Mouse (Mus musculus) forebrain, embryonic 13.5 days (tissue): Measurements from ENCODE around the gene Olfr1132. TPM values are rescaled to one million over a fixed set of nuclear protein-coding genes. Genes with fewer than 3 reads are reported as not detected.
"Not testable (repeated sequence)": the region's sequence is repeated elsewhere in the genome, so short reads cannot be mapped to it uniquely, and the experiment has no call there.

Experiments used
- ATAC-seq: fragments of 200-750 bp; cut with Nextera tagmentation; 2 replicates; pipeline ENCODE4 v1.8.0; 2017
- H3K27ac ChIP-seq: fragments of 300-500 bp; sonication (generic); 2 replicates; pipeline ENCODE4 v1.5.1; 2015; ENCODE audit warnings: inconsistent platforms, mild to moderate bottlenecking, moderate library complexity
- H3K27me3 ChIP-seq: fragments of 300-500 bp; sonication (generic); 2 replicates; pipeline ENCODE4 v1.6.1; 2015; ENCODE audit warnings: mild to moderate bottlenecking, inconsistent platforms
- H3K36me3 ChIP-seq: fragments of 300-500 bp; sonication (generic); 2 replicates; pipeline ENCODE4 v1.6.1; 2015; ENCODE audit warnings: mild to moderate bottlenecking, inconsistent platforms; ENCODE audit not compliant: poor library complexity, severe bottlenecking
- H3K4me1 ChIP-seq: fragments of 300-500 bp; sonication (generic); 2 replicates; pipeline ENCODE4 v1.6.1; 2015; ENCODE audit warnings: inconsistent platforms
- H3K4me2 ChIP-seq: fragments of 300-500 bp; sonication (generic); 2 replicates; pipeline ENCODE4 v1.6.1; 2015; ENCODE audit warnings: inconsistent platforms, mild to moderate bottlenecking, moderate library complexity
- H3K4me3 ChIP-seq: fragments of 300-500 bp; sonication (generic); 2 replicates; pipeline ENCODE4 v1.5.1; 2015; ENCODE audit warnings: mild to moderate bottlenecking, inconsistent platforms
- H3K9ac ChIP-seq: fragments of 300-500 bp; sonication (generic); 2 replicates; pipeline ENCODE4 v1.6.1; 2015; ENCODE audit warnings: mild to moderate bottlenecking, inconsistent platforms
- H3K9me3 ChIP-seq: fragments of 300-500 bp; sonication (generic); replicated peaks from 2 replicates; pipeline ENCODE4 v1.6.1; 2016; ENCODE audit warnings: inconsistent platforms
- WGBS: fragments of 180-500 bp; shearing (Covaris S2); methylation state at CpG from one replicate; pipeline ENCODE4 v1.1.7; 2015; 5-methylcytosine and 5-hydroxymethylcytosine counted together
- polyA plus RNA-seq: library from polyadenylated mRNA; unstranded; fragments of >200 nt; fragmentation: Nextera tagmentation; extraction: Ambion mirVana; gene quantifications from 2 replicates; pipeline ENCODE4 v1.2.1, GENCODE M21; 2015

The Olfr1132 gene
- not detected in 2 replicates for polyA plus RNA-seq

DNA sequence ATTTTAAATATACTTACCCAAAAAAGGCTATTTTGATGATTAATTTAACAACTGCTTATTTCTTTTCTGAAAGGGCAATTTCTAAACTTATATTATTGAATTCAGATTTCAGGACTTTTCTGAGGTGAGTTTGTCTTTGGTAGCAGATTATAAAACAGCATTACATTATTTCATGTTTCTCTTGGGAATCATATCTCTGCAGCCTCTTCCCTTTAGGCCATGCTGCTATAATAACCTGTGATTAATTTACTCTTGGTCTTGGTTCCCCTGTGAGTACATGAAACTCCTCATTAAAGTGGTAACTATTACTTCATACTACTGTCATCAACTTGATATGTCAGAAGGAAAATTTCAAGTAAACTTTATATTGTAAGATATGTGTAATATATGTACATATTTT is at the start of gene Olfr1132:
TSS of gene Olfr1132 (minus strand) at position 101 of the 400 bp plus-strand sequence.
- H3K9me3 ChIP-seq: no peaks in the 10 kb centered on the region
- H3K9ac ChIP-seq: no peak within 1 kb of the TSS
- no peaks in the 10 kb centered on the region for H3K4me1 ChIP-seq
- no peak for ATAC-seq
- H3K4me2 ChIP-seq: no peak within 1 kb of the TSS
- H3K27ac ChIP-seq: no peak within 1 kb of the TSS
- H3K4me3 ChIP-seq: no peak within 1 kb of the TSS
- H3K36me3 ChIP-seq: no peaks in the 10 kb centered on the region
- no peaks in the 10 kb centered on the region for H3K27me3 ChIP-seq

DNA sequence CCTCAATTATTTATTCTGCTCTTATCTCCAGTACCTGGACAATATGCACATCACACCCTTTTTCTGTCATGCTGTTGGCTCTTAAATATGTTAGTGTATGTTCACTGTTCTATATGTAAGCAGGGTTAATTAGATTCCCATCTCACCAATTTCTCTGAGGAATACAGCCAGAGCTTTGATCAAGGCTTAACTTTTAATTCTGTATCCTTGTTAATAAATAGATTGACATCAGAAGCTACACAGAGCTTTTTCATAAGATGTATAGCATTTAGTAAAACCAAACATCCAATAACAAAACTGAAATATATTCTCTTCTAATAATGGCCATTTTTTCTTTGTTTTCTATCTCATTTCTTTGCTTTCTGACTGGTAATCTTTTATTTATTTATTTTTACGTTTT is 36.2 kb upstream of the Olfr1132 start, which contains the start of gene Olfr1135:
TSS of gene Olfr1135 (minus strand) at position 101 of the 400 bp plus-strand sequence.
- Histone ChIP-seq H3K27ac (no peak within 1 kb of the TSS), H3K4me1 (no peaks in the 10 kb centered on the region), H3K4me3 (no peak within 1 kb of the TSS), H3K4me2 (no peak within 1 kb of the TSS), H3K9ac (no peak within 1 kb of the TSS), H3K27me3 (no peaks in the 10 kb centered on the region), H3K36me3 (no peaks in the 10 kb centered on the region), H3K9me3 (no peaks in the 10 kb centered on the region)
- ATAC-seq: no peak
- 23% methylated on average over 1 of the region's 1 CpGs for WGBS

DNA sequence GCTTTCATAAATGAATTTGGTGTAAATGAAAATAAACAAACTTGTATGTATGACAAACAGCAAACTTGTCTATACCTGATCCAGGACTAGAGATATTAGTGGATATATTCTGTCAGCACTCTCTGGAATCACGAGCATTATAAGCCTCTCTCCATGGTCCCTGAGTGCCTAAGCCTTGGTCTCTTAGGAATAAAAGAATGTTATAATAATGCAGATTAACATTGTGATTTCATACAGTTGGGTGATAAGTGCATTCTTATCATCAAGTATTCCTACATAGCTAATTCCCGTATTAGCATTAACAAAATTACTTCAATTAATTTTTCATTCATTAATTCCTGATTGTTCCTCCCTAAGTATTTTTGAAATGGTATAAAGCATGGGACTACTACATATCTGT is 21.0 kb upstream of the Olfr1132 start, which contains the start of gene Olfr1134:
TSS of gene Olfr1134 (minus strand) at position 101 of the 400 bp plus-strand sequence.
- no peak for ATAC-seq
- no peak within 1 kb of the TSS for H3K27ac ChIP-seq
- no peaks in the 10 kb centered on the region for H3K9me3 ChIP-seq
- no peak within 1 kb of the TSS for H3K9ac ChIP-seq
- no peaks in the 10 kb centered on the region for H3K36me3 ChIP-seq
- H3K4me1 ChIP-seq: no peaks in the 10 kb centered on the region
- no peaks in the 10 kb centered on the region for H3K27me3 ChIP-seq
- no peak within 1 kb of the TSS for H3K4me2 ChIP-seq
- WGBS: 85% methylated on average over 2 of the region's 2 CpGs
- no peak within 1 kb of the TSS for H3K4me3 ChIP-seq

DNA sequence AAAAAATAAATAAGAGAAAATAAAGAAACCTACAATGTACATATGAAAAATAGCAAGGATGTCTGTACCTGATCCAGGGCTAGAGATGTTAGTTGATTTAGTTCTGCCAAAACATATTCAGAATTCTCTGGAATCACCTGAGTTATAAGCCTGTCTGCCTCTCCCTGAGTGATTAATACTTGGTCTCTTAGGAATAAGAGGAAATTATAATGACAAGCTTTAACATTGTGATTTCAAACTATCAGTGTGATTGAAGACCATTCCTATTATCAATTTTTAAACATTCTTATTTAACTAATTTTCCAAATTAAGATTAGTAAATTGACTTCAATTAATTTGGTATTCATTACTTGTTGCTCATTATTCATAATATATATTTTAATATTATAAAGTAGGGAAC is 9.9 kb upstream of the Olfr1132 start, which contains the start of gene Olfr1133:
TSS of gene Olfr1133 (minus strand) at position 101 of the 400 bp plus-strand sequence.
- Histone ChIP-seq H3K9me3 (no peaks in the 10 kb centered on the region), H3K36me3 (no peaks in the 10 kb centered on the region), H3K9ac (no peak within 1 kb of the TSS), H3K27ac (no peak within 1 kb of the TSS), H3K4me3 (no peak within 1 kb of the TSS), H3K27me3 (no peaks in the 10 kb centered on the region), H3K4me1 (no peaks in the 10 kb centered on the region), H3K4me2 (no peak within 1 kb of the TSS)
- ATAC-seq: no peak

DNA sequence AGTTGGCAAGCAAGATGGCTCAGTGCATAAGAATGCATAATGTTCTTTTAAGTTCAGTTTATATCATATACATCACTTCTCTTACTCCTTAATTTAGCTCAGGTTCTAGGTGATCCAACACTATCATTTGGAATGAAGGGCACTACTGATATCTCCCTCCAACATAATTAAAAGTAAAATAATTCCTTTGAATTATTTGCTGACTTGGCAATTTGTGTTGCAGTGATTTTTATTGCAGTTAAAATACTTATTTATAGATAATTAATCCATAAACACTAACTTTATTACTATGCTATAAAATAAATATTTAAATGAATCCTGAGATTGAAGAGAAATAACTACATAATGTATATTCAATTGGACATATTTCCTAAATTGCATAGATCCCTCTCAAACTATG is 5.1 kb upstream of the Olfr1132 start:
- Histone ChIP-seq H3K9me3 (no peaks in the 10 kb centered on the region), H3K27me3 (no peaks in the 10 kb centered on the region), H3K4me2 (no peak overlapping the region), H3K4me3 (no peak overlapping the region), H3K9ac (no peak overlapping the region), H3K27ac (no peak overlapping the region), H3K36me3 (no peaks in the 10 kb centered on the region), H3K4me1 (no peaks in the 10 kb centered on the region)
- no peak for ATAC-seq

DNA sequence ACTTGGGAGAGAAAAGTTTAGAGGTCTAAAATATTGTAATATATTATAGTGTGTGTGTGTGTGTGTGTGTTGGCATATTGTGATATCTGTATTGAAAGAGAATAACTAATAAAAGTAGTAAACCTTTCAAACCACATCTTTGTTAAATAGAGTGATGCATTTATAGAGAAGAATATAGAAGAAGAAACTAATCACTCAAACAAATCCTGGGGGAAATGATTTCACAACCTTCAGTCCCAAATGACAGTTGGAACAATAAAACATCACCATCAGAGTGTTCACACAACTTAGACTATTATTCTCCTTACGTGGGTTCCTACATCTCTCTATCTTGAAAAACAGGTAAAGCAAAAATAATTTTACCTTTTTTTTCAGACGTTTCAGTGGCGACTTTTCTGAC is 10.5 kb downstream of the Olfr1132 start, which contains the start of gene Olfr1131:
TSS of gene Olfr1131 (plus strand) at position 301 of the 400 bp plus-strand sequence.
- 68% methylated on average over 3 of the region's 3 CpGs for WGBS
- no peaks in the 10 kb centered on the region for H3K9me3 ChIP-seq
- ATAC-seq: no peak

DNA sequence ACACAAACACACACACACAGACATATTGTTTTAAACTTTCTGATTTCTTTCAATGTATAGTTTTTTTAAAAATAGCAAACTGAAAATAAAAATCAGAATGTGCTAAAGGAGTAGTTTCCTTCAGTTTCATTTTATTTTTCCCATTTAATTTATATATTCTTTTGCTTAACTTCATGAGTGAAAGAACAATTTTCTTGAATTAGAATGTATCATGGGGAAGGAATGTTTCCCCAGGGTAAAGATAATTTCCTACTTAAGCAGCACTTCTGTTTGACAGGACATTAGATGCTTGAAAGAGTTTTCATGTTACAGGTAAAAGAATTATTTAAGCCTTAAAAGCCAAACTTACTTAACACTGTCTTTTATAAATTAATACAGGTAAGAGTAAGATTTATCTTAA is 31.4 kb downstream of the Olfr1132 start, which contains the start of gene Olfr1130:
TSS of gene Olfr1130 (plus strand) at position 301 of the 400 bp plus-strand sequence.
- not testable (repeated sequence) for H3K36me3 ChIP-seq, H3K9ac ChIP-seq, H3K4me1 ChIP-seq, H3K4me2 ChIP-seq, H3K27me3 ChIP-seq, ATAC-seq, H3K27ac ChIP-seq, H3K9me3 ChIP-seq, H3K4me3 ChIP-seq

More for the DNA sequence above, 10.5 kb downstream of the Olfr1132 start, which contains the start of gene Olfr1131:
- no peak within 1 kb of the TSS for H3K9ac ChIP-seq
- H3K4me1 ChIP-seq: no peaks in the 10 kb centered on the region
- H3K36me3 ChIP-seq: no peaks in the 10 kb centered on the region
- H3K4me3 ChIP-seq: no peak within 1 kb of the TSS
- H3K27ac ChIP-seq: no peak within 1 kb of the TSS
- no peak within 1 kb of the TSS for H3K4me2 ChIP-seq
- no peaks in the 10 kb centered on the region for H3K27me3 ChIP-seq

Other genes with a start within 250 kb of the Olfr1132 start
- gene Olfr1123, start 220.9 kb downstream of the Olfr1132 start, polyA plus RNA-seq: not detected in 2 replicates
- gene Olfr1124, start 207.3 kb downstream of the Olfr1132 start, polyA plus RNA-seq: 0.13 and 0.14 TPM in 2 replicates
- not detected in 2 replicates for gene Olfr1126, start 183.6 kb downstream of the Olfr1132 start, polyA plus RNA-seq
- not detected in 2 replicates for gene Pramel7, start 140.4 kb downstream of the Olfr1132 start, polyA plus RNA-seq
- not detected in 2 replicates for gene Pramel6, start 131.0 kb downstream of the Olfr1132 start, polyA plus RNA-seq
- not detected in 2 replicates for gene Olfr153, start 105.7 kb downstream of the Olfr1132 start, polyA plus RNA-seq
- gene Olfr1128, start 92.0 kb downstream of the Olfr1132 start, polyA plus RNA-seq: not detected in 2 replicates
- gene Olfr1129, start 63.6 kb downstream of the Olfr1132 start, polyA plus RNA-seq: not detected in 2 replicates
- not detected in 2 replicates for gene Olfr1130, start 31.3 kb downstream of the Olfr1132 start, polyA plus RNA-seq
- gene Olfr1131, start 10.4 kb downstream of the Olfr1132 start, polyA plus RNA-seq: not detected in 2 replicates
- not detected in 2 replicates for gene Olfr1133, start 9.8 kb upstream of the Olfr1132 start, polyA plus RNA-seq
- not detected in 2 replicates for gene Olfr1134, start 20.9 kb upstream of the Olfr1132 start, polyA plus RNA-seq
- gene Olfr1135, start 36.1 kb upstream of the Olfr1132 start, polyA plus RNA-seq: not detected in 2 replicates
- gene Olfr1136, start 56.4 kb upstream of the Olfr1132 start, polyA plus RNA-seq: not detected in 2 replicates
- not detected in 2 replicates for gene Olfr1137, start 75.6 kb upstream of the Olfr1132 start, polyA plus RNA-seq
- not detected in 2 replicates for gene Olfr1138, start 102.4 kb upstream of the Olfr1132 start, polyA plus RNA-seq
- not detected in 2 replicates for gene Olfr1140, start 106.2 kb upstream of the Olfr1132 start, polyA plus RNA-seq
- gene Olfr1141, start 116.5 kb upstream of the Olfr1132 start, polyA plus RNA-seq: not detected in 2 replicates
- not detected in 2 replicates for gene Olfr152, start 141.9 kb upstream of the Olfr1132 start, polyA plus RNA-seq
- gene Olfr1143, start 163.1 kb upstream of the Olfr1132 start, polyA plus RNA-seq: not detected in 2 replicates
- gene Olfr1145, start 172.3 kb upstream of the Olfr1132 start, polyA plus RNA-seq: not detected in 2 replicates
- not detected in 2 replicates for gene Olfr1148, start 193.0 kb upstream of the Olfr1132 start, polyA plus RNA-seq
- not detected in 2 replicates for gene Olfr1150-ps1, start 206.5 kb upstream of the Olfr1132 start, polyA plus RNA-seq
- not detected in 2 replicates for gene Olfr1151, start 218.3 kb upstream of the Olfr1132 start, polyA plus RNA-seq
- gene Olfr1152, start 229.0 kb upstream of the Olfr1132 start, polyA plus RNA-seq: 0.03 TPM in 1 of 2 replicates, not detected in the other